Mouse (Mus musculus) MEL (cell line): ENCODE measurements around the gene AW011738. TPM values are rescaled to one million over a fixed set of nuclear protein-coding genes. Genes with fewer than 3 reads are reported as not detected.

ENCODE experiments used
- DNase-seq: peaks from one replicate; pipeline ENCODE4 v3.0.0; 2011; ENCODE audit warnings: low read depth, low spot score
- H3K27ac ChIP-seq: 2 replicates; pipeline ENCODE4 v1.5.1; 2012; ENCODE audit warnings: low read depth, mild to moderate bottlenecking, control low read depth, low read length, moderate library complexity; ENCODE audit not compliant: control insufficient read depth
- H3K27me3 ChIP-seq, 2 experiments: fragments of 150-350 bp in 1 of 2; sonication (generic) in 1 of 2; 2 replicates each; pipeline ENCODE4 v1.6.1; 2012; ENCODE audit warnings: low read length in 2 of 2, mild to moderate bottlenecking in 2 of 2, improper control_type of control experiment in 1 of 2, moderate library complexity in 1 of 2; ENCODE audit not compliant: insufficient read depth in 2 of 2, control insufficient read depth in 1 of 2
- H3K36me3 ChIP-seq, 2 experiments: 2 replicates each; pipeline ENCODE4 v1.6.1; 2012 to 2014; ENCODE audit warnings: low read length in 2 of 2, improper control_type of control experiment in 1 of 2, inconsistent platforms in 1 of 2, mild to moderate bottlenecking in 1 of 2; ENCODE audit not compliant: insufficient read depth in 2 of 2, control insufficient read depth in 1 of 2
- H3K4me1 ChIP-seq, 2 experiments: fragments of 150-350 bp in 1 of 2; sonication (generic) in 1 of 2; 2 replicates each; pipeline ENCODE4 v1.6.1; 2012; ENCODE audit warnings: low read length in 2 of 2, improper control_type of control experiment in 1 of 2, mild to moderate bottlenecking in 1 of 2; ENCODE audit not compliant: insufficient read depth in 2 of 2, control insufficient read depth in 1 of 2
- H3K4me3 ChIP-seq, 2 experiments: fragments of 150-350 bp in 1 of 2; sonication (generic) in 1 of 2; 2 replicates each; pipeline ENCODE4 v1.5.1; 2012; ENCODE audit warnings: low read depth in 2 of 2, low read length in 2 of 2, mild to moderate bottlenecking in 2 of 2, moderate library complexity in 2 of 2, control low read depth in 1 of 2, improper control_type of control experiment in 1 of 2; ENCODE audit not compliant: control insufficient read depth in 1 of 2, insufficient read depth in 1 of 2
- H3K79me2 ChIP-seq: 2 replicates; pipeline ENCODE4 v1.6.1; 2012; ENCODE audit warnings: mild to moderate bottlenecking, low read length, moderate library complexity; ENCODE audit not compliant: control insufficient read depth, poor library complexity, insufficient read depth
- H3K9ac ChIP-seq: 2 replicates; pipeline ENCODE4 v1.6.1; 2012; ENCODE audit warnings: low read depth, mild to moderate bottlenecking, control low read depth, low read length, moderate library complexity; ENCODE audit not compliant: control insufficient read depth, poor library complexity, severe bottlenecking
- H3K9me3 ChIP-seq: fragments of 150-350 bp; sonication (generic); replicated peaks from 2 replicates; pipeline ENCODE4 v1.6.1; 2012; ENCODE audit warnings: mild to moderate bottlenecking, low read length, improper control_type of control experiment, moderate library complexity; ENCODE audit not compliant: insufficient read depth
- BHLHE40 ChIP-seq: IDR thresholded peaks from 2 replicates; pipeline ENCODE4 v1.6.1; 2012; ENCODE audit warnings: low read depth, mild to moderate bottlenecking, inconsistent platforms, low read length, improper control_type of control experiment, borderline replicate concordance
- ELF1 ChIP-seq: IDR thresholded peaks from 2 replicates; pipeline ENCODE4 v1.6.1; 2014; ENCODE audit warnings: low read depth, mild to moderate bottlenecking, inconsistent platforms, low read length, improper control_type of control experiment, moderate library complexity
- EP300 ChIP-seq, 2 experiments: IDR thresholded peaks; 2 replicates each; pipeline ENCODE4 v1.6.1; 2011; ENCODE audit warnings: improper control_type of control experiment in 2 of 2, low read length in 2 of 2, low read depth in 1 of 2, mild to moderate bottlenecking in 1 of 2
- ETS1 ChIP-seq: IDR thresholded peaks from 2 replicates; pipeline ENCODE4 v1.6.1; 2012; ENCODE audit warnings: low read depth, mild to moderate bottlenecking, inconsistent platforms, low read length, improper control_type of control experiment, moderate library complexity
- GABPA ChIP-seq: IDR thresholded peaks from 2 replicates; pipeline ENCODE4 v1.6.1; 2012; ENCODE audit warnings: low read depth, mild to moderate bottlenecking, inconsistent platforms, low read length, improper control_type of control experiment, moderate library complexity
- GATA1 ChIP-seq: IDR thresholded peaks from 2 replicates; pipeline ENCODE4 v1.6.1; 2011; ENCODE audit warnings: low read depth, low read length, improper control_type of control experiment
- HCFC1 ChIP-seq: IDR thresholded peaks from 2 replicates; pipeline ENCODE4 v1.6.1; 2012; ENCODE audit warnings: low read depth, mild to moderate bottlenecking, inconsistent platforms, low read length, improper control_type of control experiment, moderate library complexity
- MAFK ChIP-seq: IDR thresholded peaks from 2 replicates; pipeline ENCODE4 v1.6.1; 2011; ENCODE audit warnings: low read depth, mild to moderate bottlenecking, low read length, improper control_type of control experiment, borderline replicate concordance
- MAX ChIP-seq: IDR thresholded peaks from 2 replicates; pipeline ENCODE4 v1.6.1; 2011; ENCODE audit warnings: low read length, improper control_type of control experiment
- MAZ ChIP-seq: IDR thresholded peaks from 2 replicates; pipeline ENCODE4 v1.6.1; 2012; ENCODE audit warnings: low read depth, mild to moderate bottlenecking, inconsistent platforms, low read length, improper control_type of control experiment
- MEF2A ChIP-seq: IDR thresholded peaks from 2 replicates; pipeline ENCODE4 v1.6.1; 2014; ENCODE audit warnings: low read depth, mild to moderate bottlenecking, inconsistent platforms, low read length, improper control_type of control experiment; ENCODE audit not compliant: poor library complexity, insufficient replicate concordance, severe bottlenecking; ENCODE audit errors: extremely low read depth
- MXI1 ChIP-seq: IDR thresholded peaks from 2 replicates; pipeline ENCODE4 v1.6.1; 2011; ENCODE audit warnings: mild to moderate bottlenecking, low read depth, low read length, improper control_type of control experiment
- MYB ChIP-seq: IDR thresholded peaks from 2 replicates; pipeline ENCODE4 v1.6.1; 2011; ENCODE audit warnings: mild to moderate bottlenecking, low read depth, low read length, improper control_type of control experiment
- MYC ChIP-seq: IDR thresholded peaks from 2 replicates; pipeline ENCODE4 v1.6.1; 2011; ENCODE audit warnings: low read depth, mild to moderate bottlenecking, low read length, improper control_type of control experiment, moderate library complexity
- NELFE ChIP-seq: IDR thresholded peaks from 2 replicates; pipeline ENCODE4 v1.6.1; 2011; ENCODE audit warnings: low read depth, low read length, improper control_type of control experiment
- NRF1 ChIP-seq: IDR thresholded peaks from 2 replicates; pipeline ENCODE4 v1.6.1; 2014; ENCODE audit warnings: low read depth, mild to moderate bottlenecking, inconsistent platforms, low read length, improper control_type of control experiment, moderate library complexity; ENCODE audit not compliant: poor library complexity, insufficient read depth, severe bottlenecking
- POLR2A ChIP-seq, 2 experiments: IDR thresholded peaks; 2 replicates each; pipeline ENCODE4 v1.6.1; 2011 to 2012; ENCODE audit warnings: low read length in 2 of 2, mild to moderate bottlenecking in 2 of 2, control low read depth in 1 of 2, improper control_type of control experiment in 1 of 2, low read depth in 1 of 2, moderate library complexity in 1 of 2; ENCODE audit not compliant: control insufficient read depth in 1 of 2, insufficient read depth in 1 of 2, poor library complexity in 1 of 2
- POLR2AphosphoS5 ChIP-seq: IDR thresholded peaks from 2 replicates; pipeline ENCODE4 v1.6.1; 2012; ENCODE audit warnings: low read depth, borderline replicate concordance, mild to moderate bottlenecking, inconsistent platforms, low read length, moderate library complexity, mixed read lengths
- SIN3A ChIP-seq: IDR thresholded peaks from 2 replicates; pipeline ENCODE4 v1.6.1; 2012; ENCODE audit warnings: low read length, improper control_type of control experiment, inconsistent platforms
- SMC3 ChIP-seq: IDR thresholded peaks from 2 replicates; pipeline ENCODE4 v1.6.1; 2011; ENCODE audit warnings: low read depth, low read length, improper control_type of control experiment
- TBP ChIP-seq: IDR thresholded peaks from 2 replicates; pipeline ENCODE4 v1.8.0; 2011; ENCODE audit warnings: low read depth, low read length, improper control_type of control experiment
- USF1 ChIP-seq: IDR thresholded peaks from 2 replicates; pipeline ENCODE4 v1.6.1; 2014; ENCODE audit warnings: low read depth, mild to moderate bottlenecking, inconsistent platforms, low read length, improper control_type of control experiment, moderate library complexity
- ZC3H11A ChIP-seq: IDR thresholded peaks from 2 replicates; pipeline ENCODE4 v1.6.1; 2012; ENCODE audit warnings: low read depth, mild to moderate bottlenecking, inconsistent platforms, low read length, improper control_type of control experiment
- ZMIZ1 ChIP-seq: IDR thresholded peaks from 2 replicates; pipeline ENCODE4 v1.6.1; 2012; ENCODE audit warnings: low read depth, mild to moderate bottlenecking, inconsistent platforms, low read length, improper control_type of control experiment, moderate library complexity
- polyA plus RNA-seq, 2 experiments: library from polyadenylated mRNA; stranded (reverse) in 1 of 2; unstranded in 1 of 2; fragments of >175 nt in 1 of 2; fragments of >200 nt in 1 of 2; gene quantifications; 2 replicates each; pipeline versions ENCODE4 v1.2.1 to v1.2.4; 2012; ENCODE audit warnings: low replicate concordance in 2 of 2, low read depth in 1 of 2; ENCODE audit not compliant: insufficient read length in 2 of 2, insufficient read depth in 1 of 2, missing spikeins in 1 of 2
- total RNA-seq: library from RNA; depleted of rRNA; stranded (reverse); fragments of 300-350 nt; gene quantifications from 2 replicates; pipeline ENCODE4 v1.2.3, GENCODE M21; 2012

Gene AW011738
- total and polyA plus RNA-seq, 3 experiments = 3.2 to 3.8 TPM; not detected in 1

DNA sequence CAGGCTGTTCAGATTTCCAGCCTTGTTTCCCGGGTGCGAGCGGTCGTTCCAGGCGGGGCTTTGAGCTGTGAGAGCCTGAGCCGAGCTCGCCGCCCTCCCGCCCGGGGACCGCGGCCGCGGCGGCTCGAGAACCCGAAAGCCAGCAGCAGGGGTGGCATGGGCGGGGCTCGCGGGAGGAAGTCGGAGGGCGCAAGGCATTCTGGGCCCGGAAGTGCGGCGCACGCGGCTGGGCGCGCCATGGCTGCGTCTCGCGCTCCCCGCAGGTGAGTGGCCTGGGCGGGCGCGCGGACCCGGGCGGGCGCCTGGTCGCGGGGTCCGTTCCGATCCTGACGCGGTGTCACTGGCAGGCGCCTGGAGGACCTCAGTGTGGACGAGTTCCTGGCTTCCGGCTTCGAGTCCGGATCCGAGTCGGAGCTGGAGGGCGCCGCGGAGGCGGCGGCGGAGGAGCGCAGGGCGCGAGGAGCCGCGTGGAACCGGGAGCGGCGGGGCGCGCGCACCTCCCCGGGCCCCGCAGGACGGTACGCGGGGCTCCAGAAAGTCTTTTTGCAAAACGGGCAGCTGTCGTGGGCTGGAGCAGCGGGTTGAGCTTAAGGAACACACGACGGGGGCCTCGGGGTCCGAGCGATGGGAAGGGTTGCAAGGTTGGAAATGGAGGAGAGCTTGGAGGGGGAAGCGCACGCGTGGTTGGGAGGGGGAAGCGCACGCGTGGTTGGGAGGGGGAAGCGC is 32.9 kb downstream of the AW011738 start, which contains the start of gene Noc2l (continued):
- TF ChIP-seq ETS1 (no peak), SIN3A (peak; percentile 94), MEF2A (no peak), ZC3H11A (no peak), ELF1 (peak; percentile 86), USF1 (0 out of 2 replicates have a peak, but pooled peaks have one; percentile 43), GATA1 (no peak), MYB (peak; percentile 15; the same call in 1 of the 2 replicates), POLR2AphosphoS5 (no peak), SMC3 (no peak; the same call in 1 of the 2 replicates), MYC (peak; percentile 86), EP300 (IDR thresholded peaks at IDR 0.05; ENCODE audit: low read depth in 1 of 2, low read length in 2 of 2) (no peak; a peak in 1 of 4 replicates), BHLHE40 (0 out of 2 replicates have a peak, but pooled peaks have one; percentile 17), ZMIZ1 (peak; percentile 74; the same call in 1 of the 2 replicates), POLR2A (IDR thresholded peaks at IDR 0.05; ENCODE audit: control insufficient read depth in 1 of 2, insufficient read depth in 1 of 2, low read depth in 1 of 2, low read length in 2 of 2, poor library complexity in 1 of 2) (peak; percentile 81 to 89; a peak in 3 of 4 replicates), TBP (peak; percentile 48; the same call in 1 of the 2 replicates), MAZ (no peak), NELFE (peak; percentile 76; the same call in 1 of the 2 replicates), MAX (peak; percentile 90), MAFK (no peak), HCFC1 (peak; percentile 90)
- TF ChIP-seq, all 39 proteins: peak for 19

DNA sequence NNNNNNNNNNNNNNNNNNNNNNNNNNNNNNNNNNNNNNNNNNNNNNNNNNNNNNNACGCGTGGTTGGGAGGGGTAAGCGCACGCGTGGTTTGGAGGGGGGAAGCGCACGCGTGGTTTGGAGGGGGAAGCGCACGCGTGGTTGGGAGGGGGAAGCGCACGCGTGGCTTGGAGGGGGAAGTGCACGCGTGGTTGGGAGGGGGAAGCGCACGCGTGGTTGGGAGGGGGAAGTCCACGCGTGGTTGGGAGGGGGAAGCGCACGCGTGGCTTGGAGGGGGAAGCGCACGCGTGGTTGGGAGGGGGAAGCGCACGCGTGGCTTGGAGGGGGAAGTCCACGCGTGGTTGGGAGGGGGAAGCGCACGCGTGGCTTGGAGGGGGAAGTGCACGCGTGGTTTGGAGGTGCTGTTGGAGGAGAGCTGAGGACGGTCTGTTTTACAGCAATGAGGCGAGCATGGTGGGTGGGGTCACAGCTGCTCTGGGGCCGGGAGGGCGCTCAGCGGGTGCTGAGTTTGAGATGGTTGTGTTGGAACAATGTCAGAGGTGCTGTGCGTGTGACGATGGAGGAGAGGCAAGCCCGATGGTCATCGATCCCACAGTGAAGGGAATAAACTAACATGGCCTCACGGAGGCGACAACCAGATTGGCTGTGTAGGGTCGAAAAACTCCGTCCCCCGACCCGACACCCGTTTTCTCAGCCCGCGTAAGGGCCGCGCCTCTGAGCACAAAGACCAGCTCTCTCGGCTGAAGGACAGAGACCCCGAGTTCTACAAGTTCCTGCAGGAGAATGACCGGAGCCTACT is 33.7 kb downstream of the AW011738 start:
- TF ChIP-seq NRF1 (no peak), GABPA (no peak), MXI1 (0 out of 2 replicates have a peak, but pooled peaks have one; percentile 30), MAFK (no peak), MEF2A (no peak), MAX (no peak), ELF1 (no peak)
- peak overlapping the region; percentile 96 for H3K9ac ChIP-seq
- H3K79me2 ChIP-seq = peaks cover 51% of the 10 kb centered on the region
- H3K27me3 ChIP-seq = no peaks in the 10 kb centered on the region
- DNase-seq = peak; percentile 62
- peak overlapping the region; percentile 91 to 96 for H3K4me3 ChIP-seq
- H3K27ac ChIP-seq = peak overlapping the region; percentile 54
- peaks cover 2 to 6% of the 10 kb centered on the region in 2 experiments; a peak in 2 of 4 replicates for H3K4me1 ChIP-seq
- no peaks in the 10 kb centered on the region for H3K9me3 ChIP-seq
- H3K36me3 ChIP-seq = peaks cover 8 to 22% of the 10 kb centered on the region in 2 experiments
